8 mouse cellular contexts compared by ENCODE assay signal in genomic region chr6:113603993-113604392, GRCm38 (mm10). TPM values are rescaled to one million over a fixed set of nuclear protein-coding genes. Genes with fewer than 3 reads are reported as not detected.
DNase-seq lines count a peak whose midpoint lies in the region; ATAC-seq and TF ChIP-seq lines count a peak whose summit lies in the region.

No protein-coding gene starts in this region.

- H3K27me3 ChIP-seq in embryonic facial prominence, embryonic 12.5 days = no peaks in the 10 kb centered on the region
- no peaks in the 10 kb centered on the region for H3K27me3 ChIP-seq in hindbrain, embryonic 16.5 days (replicated peaks; ENCODE audit: control insufficient read depth, insufficient read depth, low read length)
- no peaks in the 10 kb centered on the region for H3K27me3 ChIP-seq in midbrain, postnatal 0 days (ENCODE audit: insufficient read depth, low read length)

- peak overlapping the region; percentile 84; the same call in 1 of the 2 replicates for H3K9ac ChIP-seq in embryonic facial prominence, embryonic 12.5 days
- peak overlapping the region; percentile 91 for H3K9ac ChIP-seq in hindbrain, embryonic 16.5 days (ENCODE audit: low read depth, low read length)
- peak overlapping the region; percentile 90 for H3K9ac ChIP-seq in midbrain, postnatal 0 days (replicated peaks; ENCODE audit: low read length, poor library complexity, severe bottlenecking)

- no peak for TF ChIP-seq CTCF in left cerebral cortex, adult 2 months (IDR thresholded peaks at IDR 0.05)
- no peak for TF ChIP-seq CTCF in midbrain, postnatal 0 days (IDR thresholded peaks at IDR 0.05)

- peak; percentile 13; the same call in 1 of the 2 replicates for ATAC-seq in embryonic facial prominence, embryonic 12.5 days (ENCODE audit: insufficient number of reproducible peaks, insufficient read depth, low FRiP score, low TSS enrichment)
- no peak for ATAC-seq in hindbrain, embryonic 16.5 days
- ATAC-seq in midbrain, postnatal 0 days (ENCODE audit: low FRiP score) = no peak

- no peak for DNase-seq in left cerebral cortex, adult 2 months (ENCODE audit: extremely low spot score in 1 of 2, low spot score in 2 of 2)
- DNase-seq in left cerebral cortex, adult 8-10 months (ENCODE audit: low spot score in 2 of 2) = no peak
- DNase-seq in midbrain, postnatal 0 days (ENCODE audit: low spot score) = no peak
- no peak for DNase-seq in layer of hippocampus, adult 9-10 months (ENCODE audit: low spot score)
- DNase-seq in adrenal gland, postnatal 36 days = no peak
- no peak for DNase-seq in right cerebral cortex, adult 18-20 months

- intact Hi-C loops in left cerebral cortex, adult 2 months (cut with DNase I) = loop anchor here (5.0 kb wide), 1 partner anchor 72 kb away; the partner anchor contains the start of genes Emc3 and Fancd2

- H3K9me3 ChIP-seq in embryonic facial prominence, embryonic 12.5 days = no peaks in the 10 kb centered on the region
- H3K9me3 ChIP-seq in hindbrain, embryonic 16.5 days (ENCODE audit: control insufficient read depth, low read length) = no peaks in the 10 kb centered on the region
- H3K9me3 ChIP-seq in midbrain, postnatal 0 days (ENCODE audit: low read length) = no peaks in the 10 kb centered on the region

- peaks cover 17% of the 10 kb centered on the region for H3K4me1 ChIP-seq in embryonic facial prominence, embryonic 12.5 days
- H3K4me1 ChIP-seq in hindbrain, embryonic 16.5 days (ENCODE audit: control insufficient read depth, insufficient read depth, low read depth, low read length) = peaks cover 12% of the 10 kb centered on the region
- H3K4me1 ChIP-seq in midbrain, postnatal 0 days (ENCODE audit: insufficient read depth, low read length) = peaks cover 7% of the 10 kb centered on the region; the same call in 1 of the 2 replicates

- peak overlapping the region; percentile 69 for H3K4me2 ChIP-seq in embryonic facial prominence, embryonic 12.5 days (replicated peaks)
- H3K4me2 ChIP-seq in hindbrain, embryonic 16.5 days (ENCODE audit: low read length) = peak overlapping the region; percentile 88
- peak overlapping the region; percentile 84 for H3K4me2 ChIP-seq in midbrain, postnatal 0 days (ENCODE audit: low read depth, low read length, poor library complexity, severe bottlenecking)

- H3K4me3 ChIP-seq in left cerebral cortex, adult 2 months = peak overlapping the region; percentile 93
- H3K4me3 ChIP-seq in embryonic facial prominence, embryonic 12.5 days = peak overlapping the region; percentile 85
- peak overlapping the region; percentile 92 for H3K4me3 ChIP-seq in hindbrain, embryonic 16.5 days (ENCODE audit: low read length)
- H3K4me3 ChIP-seq in midbrain, postnatal 0 days (ENCODE audit: low read depth, low read length) = peak overlapping the region; percentile 95

- no peaks in the 10 kb centered on the region for H3K36me3 ChIP-seq in embryonic facial prominence, embryonic 12.5 days
- H3K36me3 ChIP-seq in hindbrain, embryonic 16.5 days (ENCODE audit: control insufficient read depth, insufficient read depth, low read length) = no peaks in the 10 kb centered on the region
- no peaks in the 10 kb centered on the region for H3K36me3 ChIP-seq in midbrain, postnatal 0 days (ENCODE audit: insufficient read depth, low read length)

- WGBS in embryonic facial prominence, embryonic 12.5 days = 54% methylated on average over 12 of the region's 12 CpGs
- WGBS in hindbrain, embryonic 16.5 days = 49% methylated on average over 12 of the region's 12 CpGs
- WGBS in midbrain, postnatal 0 days = 50% methylated on average over 12 of the region's 12 CpGs

- H3K27ac ChIP-seq in left cerebral cortex, adult 2 months = peak overlapping the region; percentile 91
- 0 out of 2 replicates have a peak overlapping the region, but pooled peaks have one; percentile 78 for H3K27ac ChIP-seq in embryonic facial prominence, embryonic 12.5 days
- peak overlapping the region; percentile 84 for H3K27ac ChIP-seq in hindbrain, embryonic 16.5 days (ENCODE audit: low read depth, low read length)
- peak overlapping the region; percentile 86; the same call in 1 of the 2 replicates for H3K27ac ChIP-seq in midbrain, postnatal 0 days (ENCODE audit: low read depth, low read length)

RNA-seq across cellular contexts. Expression of gene Brk1, which starts 0.6 kb away (rescaled TPM):
- 100 to 1,000 TPM; 221 to 228 TPM for total RNA-seq in left cerebral cortex, adult 2 months (2021)
- total RNA-seq in left cerebral cortex, adult 8-10 months (2022) = 100 to 1,000 TPM; 217 to 234 (median 227) TPM
- polyA plus RNA-seq in embryonic facial prominence, embryonic 12.5 days (2016; fragmentation: Nextera tagmentation; extraction: Ambion mirVana) = 211 and 215 TPM in 2 replicates
- 246 and 270 TPM in 2 replicates for polyA plus RNA-seq in hindbrain, embryonic 16.5 days (2015; fragmentation: Nextera tagmentation; extraction: Ambion mirVana)
- total RNA-seq in midbrain, postnatal 0 days (2014; rRNA removed) = 210 and 215 TPM in 2 replicates
- 284 and 289 TPM in 2 replicates for polyA plus RNA-seq in midbrain, postnatal 0 days (2015; fragmentation: Nextera tagmentation; extraction: Ambion mirVana)
- total RNA-seq in adrenal gland, postnatal 36 days (2021) = 100 to 1,000 TPM; 164 to 225 TPM

RNA-seq across cellular contexts. Expression of gene Fancd2os, which starts 3.5 kb away (rescaled TPM):
- total RNA-seq in left cerebral cortex, adult 2 months (2021) = not detected
- total RNA-seq in left cerebral cortex, adult 8-10 months (2022) = under 1 TPM in 1 of 4 experiments, not detected in 3; 0.36 TPM
- 0.13 TPM in 1 of 2 replicates, not detected in the other for polyA plus RNA-seq in embryonic facial prominence, embryonic 12.5 days (2016; fragmentation: Nextera tagmentation; extraction: Ambion mirVana)
- polyA plus RNA-seq in hindbrain, embryonic 16.5 days (2015; fragmentation: Nextera tagmentation; extraction: Ambion mirVana) = 0.21 and 0.22 TPM in 2 replicates
- 0.47 TPM in 1 of 2 replicates, not detected in the other for total RNA-seq in midbrain, postnatal 0 days (2014; rRNA removed)
- 0.11 and 0.18 TPM in 2 replicates for polyA plus RNA-seq in midbrain, postnatal 0 days (2015; fragmentation: Nextera tagmentation; extraction: Ambion mirVana)
- under 1 TPM in 1 of 2 experiments, not detected in 1; 0.40 TPM for total RNA-seq in adrenal gland, postnatal 36 days (2021)

RNA-seq across cellular contexts. Expression of gene Vhl, which starts 19.8 kb away (rescaled TPM):
- 10 to 100 TPM; 41.5 to 43.0 TPM for total RNA-seq in left cerebral cortex, adult 2 months (2021)
- 10 to 100 TPM; 38.6 to 49.8 (median 41.2) TPM for total RNA-seq in left cerebral cortex, adult 8-10 months (2022)
- polyA plus RNA-seq in embryonic facial prominence, embryonic 12.5 days (2016; fragmentation: Nextera tagmentation; extraction: Ambion mirVana) = 54.5 and 56.2 TPM in 2 replicates
- 73.0 and 74.5 TPM in 2 replicates for polyA plus RNA-seq in hindbrain, embryonic 16.5 days (2015; fragmentation: Nextera tagmentation; extraction: Ambion mirVana)
- total RNA-seq in midbrain, postnatal 0 days (2014; rRNA removed) = 83.1 and 86.1 TPM in 2 replicates
- 64.9 and 70.4 TPM in 2 replicates for polyA plus RNA-seq in midbrain, postnatal 0 days (2015; fragmentation: Nextera tagmentation; extraction: Ambion mirVana)
- 10 to 100 TPM; 27.1 to 32.8 TPM for total RNA-seq in adrenal gland, postnatal 36 days (2021)

RNA-seq across cellular contexts. Expression of gene Irak2, which starts 34.3 kb away (rescaled TPM):
- 10 to 100 TPM; 21.6 to 25.6 TPM for total RNA-seq in left cerebral cortex, adult 2 months (2021)
- total RNA-seq in left cerebral cortex, adult 8-10 months (2022) = 10 to 100 TPM; 20.9 to 28.8 (median 24.0) TPM
- polyA plus RNA-seq in embryonic facial prominence, embryonic 12.5 days (2016; fragmentation: Nextera tagmentation; extraction: Ambion mirVana) = 3.0 and 3.7 TPM in 2 replicates
- polyA plus RNA-seq in hindbrain, embryonic 16.5 days (2015; fragmentation: Nextera tagmentation; extraction: Ambion mirVana) = 2.6 and 2.8 TPM in 2 replicates
- total RNA-seq in midbrain, postnatal 0 days (2014; rRNA removed) = 5.2 and 7.6 TPM in 2 replicates
- 2.5 and 2.7 TPM in 2 replicates for polyA plus RNA-seq in midbrain, postnatal 0 days (2015; fragmentation: Nextera tagmentation; extraction: Ambion mirVana)
- 10 to 100 TPM; 17.8 to 21.9 TPM for total RNA-seq in adrenal gland, postnatal 36 days (2021)
